ENCODE assay signal across 9 mouse cellular contexts in the genomic region with DNA sequence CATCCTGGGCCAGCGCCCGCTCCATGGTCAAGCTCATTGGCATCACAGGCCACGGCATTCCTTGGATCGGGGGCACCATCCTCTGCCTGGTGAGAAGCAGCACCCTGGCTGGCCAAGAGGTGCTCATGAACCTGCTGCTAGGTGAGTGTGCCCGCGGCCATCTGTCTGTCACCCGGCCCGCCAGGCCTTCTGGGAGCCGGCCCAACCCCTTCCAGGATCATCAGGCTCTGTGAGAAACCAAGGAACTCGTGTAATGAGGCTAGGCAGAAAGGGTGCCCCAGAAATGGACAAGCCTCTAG. TPM values are rescaled to one million over a fixed set of nuclear protein-coding genes. Genes with fewer than 3 reads are reported as not detected.
DNase-seq lines count a peak whose midpoint lies in the region; ATAC-seq and TF ChIP-seq lines count a peak whose summit lies in the region.
"Had no signal": no experiment of that assay in that cellular context is flagged by ENCODE, and none has a peak within 500 bp of the region (broad histone marks: within the 10 kb centered on the region; RNA-seq: fewer than 3 reads in every experiment).

No protein-coding gene starts in this region.

- no peaks in the 10 kb centered on the region for H3K9me3 ChIP-seq in liver, embryonic 15.5 days (replicated peaks)

- no peak for ATAC-seq in liver, embryonic 15.5 days (ENCODE audit: insufficient read depth)

- peak overlapping the region; percentile 35; the same call in 1 of the 2 replicates for H3K9ac ChIP-seq in liver, embryonic 15.5 days

- TF ChIP-seq CTCF in gastrocnemius, adult 2 months (IDR thresholded peaks at IDR 0.05) = no peak

- DNase-seq in gastrocnemius, adult 2 months = peak; percentile 80
- DNase-seq in gastrocnemius, adult 18-20 months (ENCODE audit: low spot score) = no peak
- peak; percentile 66 for DNase-seq in brain, adult 2 months (ENCODE audit: low read depth, low spot score)
- DNase-seq in gastrocnemius, postnatal 14 days = peak; percentile 57
- DNase-seq in urinary bladder, postnatal 10 days (ENCODE audit: low spot score) = no peak
- no peak for DNase-seq in left cerebral cortex, postnatal 4 days
- no peak for DNase-seq in adrenal gland, adult (ENCODE audit: inconsistent age in 2 of 2, low spot score in 1 of 2)

- WGBS in liver, embryonic 15.5 days (ENCODE audit: insufficient replicate concordance) = 83% methylated on average over 10 of the region's 10 CpGs

- intact Hi-C loops in gastrocnemius, adult 2 months (cut with DNase I) = loop anchor here (2.0 kb wide), 1 partner anchor 35 kb away; no protein-coding TSS in a partner anchor
- intact Hi-C loops in gastrocnemius, postnatal 14 days (cut with DNase I; ENCODE audit: low total_unique reads) = no loop called here
- intact Hi-C loops in left cerebral cortex, postnatal 4 days (cut with DNase I) = no loop called here

- peak overlapping the region; percentile 99 for H3K27ac ChIP-seq in gastrocnemius, adult 2 months
- no peak overlapping the region; the same call in 1 of the 2 replicates for H3K27ac ChIP-seq in liver, embryonic 15.5 days (replicated peaks)

- H3K4me1 ChIP-seq in liver, embryonic 15.5 days (replicated peaks) = peaks cover 49% of the 10 kb centered on the region

- no peaks in the 10 kb centered on the region for H3K27me3 ChIP-seq in liver, embryonic 15.5 days

- peak overlapping the region; percentile 54 for H3K4me2 ChIP-seq in liver, embryonic 15.5 days

- peak overlapping the region; percentile 88 for H3K4me3 ChIP-seq in gastrocnemius, adult 2 months
- peak overlapping the region; percentile 34; the same call in 1 of the 2 replicates for H3K4me3 ChIP-seq in liver, embryonic 15.5 days (replicated peaks)

- no peaks in the 10 kb centered on the region for H3K36me3 ChIP-seq in liver, embryonic 15.5 days (replicated peaks)

RNA-seq across cellular contexts. Expression of gene Plpp7, which starts 0.7 kb away (rescaled TPM):
- total RNA-seq in gastrocnemius, adult 2 months (2021) = 100 to 1,000 TPM; 109 to 120 TPM
- 100 to 1,000 TPM; 105 to 121 TPM for total RNA-seq in gastrocnemius, adult 18-20 months (2021)
- 100 to 1,000 TPM in 1 of 2 experiments, 10 to 100 TPM in 1; 87.5 to 102 TPM for total RNA-seq in gastrocnemius, postnatal 14 days (2021)
- 1.9 and 2.0 TPM in 2 replicates for polyA plus RNA-seq in liver, embryonic 15.5 days (2015; fragmentation: Nextera tagmentation; extraction: Ambion mirVana)
- total RNA-seq in left cerebral cortex, postnatal 4 days (2021) = 10 to 100 TPM; 18.1 to 18.3 TPM
- total RNA-seq: neutrophil, adult 5-6 weeks had no signal

RNA-seq across cellular contexts. Expression of gene Fam78a, which starts 11.4 kb away (rescaled TPM):
- total RNA-seq in gastrocnemius, adult 2 months (2021) = 10 to 100 TPM in 1 of 2 experiments, 1 to 10 TPM in 1; 9.9 to 12.0 TPM
- 10 to 100 TPM; 12.5 to 21.2 TPM for total RNA-seq in gastrocnemius, adult 18-20 months (2021)
- total RNA-seq in gastrocnemius, postnatal 14 days (2021) = 10 to 100 TPM in 1 of 2 experiments, 1 to 10 TPM in 1; 9.5 to 20.5 TPM
- polyA plus RNA-seq in liver, embryonic 15.5 days (2015; fragmentation: Nextera tagmentation; extraction: Ambion mirVana) = 11.4 TPM in 2 replicates
- total RNA-seq in left cerebral cortex, postnatal 4 days (2021) = under 1 TPM; 0.70 to 0.92 TPM

RNA-seq across cellular contexts. Expression of gene Prrc2b, which starts 54.8 kb away (rescaled TPM):
- 10 to 100 TPM; 76.4 to 86.9 TPM for total RNA-seq in gastrocnemius, adult 2 months (2021)
- total RNA-seq in gastrocnemius, adult 18-20 months (2021) = 10 to 100 TPM; 78.4 to 79.7 TPM
- 10 to 100 TPM; 79.2 to 83.9 TPM for total RNA-seq in gastrocnemius, postnatal 14 days (2021)
- 8.3 and 9.6 TPM in 2 replicates for polyA plus RNA-seq in liver, embryonic 15.5 days (2015; fragmentation: Nextera tagmentation; extraction: Ambion mirVana)
- total RNA-seq in left cerebral cortex, postnatal 4 days (2021) = 100 to 1,000 TPM; 327 to 335 TPM

Comparison
In these comparisons a context has a peak if more than half of its experiments do, and no peak if none do; other contexts are left out.
1. DNase-seq: peak in gastrocnemius, adult 2 months (single experiment), brain, adult 2 months (single experiment) and gastrocnemius, postnatal 14 days (single experiment); none in gastrocnemius, adult 18-20 months (single experiment), urinary bladder, postnatal 10 days (single experiment), left cerebral cortex, postnatal 4 days (single experiment) and adrenal gland, adult (0 of 2).
2. RNA of gene Plpp7, which starts 0.7 kb away (total RNA-seq): 105 to 121 TPM in gastrocnemius, adult 18-20 months, 109 to 120 TPM in gastrocnemius, adult 2 months and 87.5 to 102 TPM in gastrocnemius, postnatal 14 days; 18.1 to 18.3 TPM in left cerebral cortex, postnatal 4 days; every median in the first group is over 4 times any median in the second.
3. RNA of gene Fam78a, which starts 11.4 kb away (total RNA-seq): 12.5 to 21.2 TPM in gastrocnemius, adult 18-20 months, 9.5 to 20.5 TPM in gastrocnemius, postnatal 14 days and 9.9 to 12.0 TPM in gastrocnemius, adult 2 months; 0.70 to 0.92 TPM in left cerebral cortex, postnatal 4 days; every median in the first group is over 4 times any median in the second.